Mouse (Mus musculus): ENCODE measurements around the gene Cadm2. TPM values are rescaled to one million over a fixed set of nuclear protein-coding genes. Genes with fewer than 3 reads are reported as not detected.

Cadm2 gene
- polyA plus RNA-seq, 2 experiments from 2014 or later, result 0.38 TPM; not detected in 1

DNA sequence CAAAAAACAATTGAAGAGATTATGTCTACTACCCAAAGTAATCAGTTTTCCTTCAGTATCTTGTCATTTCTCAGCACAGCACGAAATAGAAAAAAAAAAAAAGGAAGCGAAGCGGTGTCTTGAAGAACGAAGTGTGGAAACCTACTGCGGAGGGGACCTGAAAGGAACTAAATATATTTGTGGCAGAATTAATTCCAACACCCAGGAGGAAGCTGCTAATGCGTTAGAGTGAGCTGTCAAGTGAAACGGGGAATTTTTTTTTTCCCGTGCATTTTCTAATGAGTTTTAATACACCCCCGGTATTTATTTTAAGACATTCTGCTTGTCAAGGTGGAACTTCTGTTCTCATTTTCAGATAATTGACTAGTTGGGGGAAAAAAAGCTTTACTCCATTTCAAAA, 111.6 kb downstream of the Cadm2 start:
- ATAC-seq, result no peak

DNA sequence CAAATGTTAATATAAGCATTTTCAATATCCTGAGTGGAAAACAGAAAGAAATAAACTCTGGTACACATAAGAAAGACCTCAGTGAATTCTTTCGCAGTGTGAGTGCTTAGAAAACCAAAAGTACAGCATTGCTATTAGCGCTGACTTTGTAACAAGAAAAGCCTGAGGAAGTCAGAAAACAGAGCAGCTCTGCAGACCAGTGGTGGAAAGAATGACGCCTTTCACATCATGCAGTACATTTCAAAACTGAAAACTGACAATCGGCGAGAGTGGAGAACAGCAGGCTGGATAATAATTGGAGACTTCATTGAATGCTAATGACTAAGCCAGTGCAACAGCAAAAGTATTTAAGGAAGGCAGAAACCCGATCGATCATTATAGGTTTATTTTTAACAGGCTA, 138.2 kb downstream of the Cadm2 start:
- ATAC-seq, result no peak

DNA sequence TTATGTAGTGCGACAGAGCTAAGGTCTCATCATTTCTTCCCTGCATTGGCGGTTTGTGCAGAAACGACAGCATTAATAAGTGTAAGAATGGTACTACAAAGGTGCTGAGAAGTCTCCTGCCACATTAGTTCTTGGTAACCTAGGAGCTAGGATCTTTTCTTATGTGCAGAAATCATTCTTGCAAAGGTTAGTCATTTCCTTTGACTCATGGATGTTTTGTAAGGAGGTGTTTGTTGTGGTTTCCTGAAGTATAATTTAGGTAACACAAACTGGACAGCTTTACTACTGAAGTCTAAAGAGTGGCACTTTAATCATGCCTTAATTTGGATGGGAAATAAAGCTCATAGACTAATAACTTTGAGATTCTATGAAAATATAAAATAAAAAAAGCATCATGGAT, 153.7 kb downstream of the Cadm2 start:
- ATAC-seq, result no peak

DNA sequence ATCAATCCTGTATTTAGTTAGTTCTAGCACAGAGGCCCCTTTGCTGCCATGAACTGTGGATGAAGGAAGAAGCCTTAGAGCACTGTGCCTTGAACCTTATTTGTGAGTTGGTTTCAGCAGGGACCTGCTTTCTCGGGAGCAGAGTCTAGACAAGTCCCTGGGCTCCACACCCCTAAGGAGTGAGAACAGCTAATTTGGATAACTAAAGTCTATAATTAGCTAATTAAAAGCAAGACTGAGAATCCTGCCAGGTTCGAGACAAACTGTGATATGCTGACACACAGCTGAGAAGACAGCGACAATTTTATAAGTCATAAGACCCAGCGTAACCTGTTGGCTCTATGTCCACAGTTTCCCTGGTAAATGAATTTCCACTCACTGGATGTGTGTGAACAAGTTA, 184.4 kb downstream of the Cadm2 start:
- ATAC-seq, result no peak

DNA sequence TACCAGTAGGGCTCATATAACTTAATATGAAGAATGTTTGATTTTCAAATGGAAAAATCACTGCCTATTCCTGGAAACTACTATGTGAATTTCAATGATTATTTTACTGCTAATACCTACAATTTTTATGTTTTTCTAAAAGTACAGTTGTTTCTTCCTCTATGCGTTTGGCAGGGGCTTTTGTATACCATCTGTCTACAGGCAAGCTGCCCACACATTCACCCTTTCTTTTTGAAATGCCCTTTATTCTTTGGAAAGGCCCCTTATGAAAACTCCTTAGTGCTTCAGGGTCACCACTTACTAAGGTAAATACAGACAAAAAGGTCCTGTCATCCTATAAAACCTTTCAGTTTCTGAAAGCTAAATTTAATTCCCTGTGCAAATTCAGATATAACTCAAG, 195.3 kb downstream of the Cadm2 start:
- ATAC-seq, result no peak

DNA sequence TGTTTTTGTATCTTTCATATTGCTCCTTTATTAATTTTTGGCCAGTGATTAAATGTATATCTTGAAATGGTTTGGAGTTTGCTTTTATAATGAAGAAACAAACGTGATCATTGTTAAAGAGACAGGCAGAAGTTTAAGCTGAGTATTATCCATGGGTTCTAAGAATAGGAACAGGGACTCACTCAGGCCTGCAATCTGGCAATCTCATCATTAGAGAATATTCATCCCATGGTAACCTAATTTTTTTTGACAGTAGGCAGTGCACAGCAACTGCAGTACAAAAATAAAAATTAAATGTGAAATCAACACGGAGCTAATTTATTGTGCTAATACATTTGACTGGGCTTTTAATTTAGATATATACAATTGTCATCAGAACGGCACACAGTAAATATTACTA, 209.8 kb downstream of the Cadm2 start:
- no peak for ATAC-seq

DNA sequence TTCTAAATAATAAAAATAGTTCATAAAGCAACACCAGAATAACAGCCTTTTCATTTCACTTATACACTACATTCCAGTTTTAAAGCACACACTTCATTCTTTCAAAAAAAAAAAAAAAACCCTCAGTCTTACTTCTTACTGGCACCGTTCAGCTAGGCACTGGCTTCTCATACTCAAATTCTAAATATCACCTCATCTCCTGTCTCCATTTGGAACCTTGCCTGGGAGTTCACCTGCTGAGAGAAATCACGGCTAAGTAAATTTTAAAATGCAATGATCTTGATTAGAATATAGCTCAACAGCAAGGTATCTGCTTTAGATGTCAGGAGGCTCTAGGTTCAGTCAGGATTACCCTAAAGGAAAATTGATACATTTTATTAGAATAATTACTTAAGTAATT, 210.2 kb downstream of the Cadm2 start:
- ATAC-seq, result no peak

DNA sequence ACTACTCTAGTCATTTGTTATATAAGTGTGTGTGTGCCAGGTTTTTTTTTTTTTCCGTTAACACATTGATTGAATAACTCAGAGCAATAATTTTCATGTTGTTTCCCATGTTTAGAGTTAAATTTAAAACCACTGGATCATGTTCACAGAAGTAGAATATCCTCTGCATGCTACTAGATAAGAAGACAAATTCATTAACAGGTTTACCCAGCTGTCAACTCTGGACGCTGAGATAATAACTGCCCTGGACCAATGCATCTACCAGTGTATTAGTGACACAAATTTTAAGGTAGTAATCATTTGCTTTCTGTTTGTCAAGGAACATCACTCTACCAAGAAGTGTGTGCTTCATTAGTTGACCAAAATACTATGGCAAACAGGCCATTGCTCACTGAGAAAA, 253.0 kb downstream of the Cadm2 start:
- ATAC-seq, result no peak

DNA sequence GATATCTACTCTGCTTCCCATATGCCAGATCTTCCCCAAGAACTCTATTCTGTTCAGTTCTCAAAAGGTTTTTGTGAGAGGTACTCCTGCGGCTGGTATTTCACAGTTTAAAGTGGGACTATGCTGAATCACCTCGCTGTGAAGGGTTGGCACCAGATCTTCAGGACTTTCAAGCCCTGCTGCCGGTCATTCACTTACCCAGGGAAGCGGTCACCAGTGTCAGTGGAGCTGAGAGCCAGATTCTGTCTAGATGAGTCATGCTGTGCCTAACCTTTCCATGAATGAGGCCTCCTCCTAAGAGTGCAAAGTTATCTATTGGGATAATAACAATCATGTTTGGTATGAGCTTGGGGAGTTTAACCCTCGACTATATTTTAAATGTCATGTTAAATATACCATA, 272.7 kb downstream of the Cadm2 start:
- no peak for ATAC-seq

DNA sequence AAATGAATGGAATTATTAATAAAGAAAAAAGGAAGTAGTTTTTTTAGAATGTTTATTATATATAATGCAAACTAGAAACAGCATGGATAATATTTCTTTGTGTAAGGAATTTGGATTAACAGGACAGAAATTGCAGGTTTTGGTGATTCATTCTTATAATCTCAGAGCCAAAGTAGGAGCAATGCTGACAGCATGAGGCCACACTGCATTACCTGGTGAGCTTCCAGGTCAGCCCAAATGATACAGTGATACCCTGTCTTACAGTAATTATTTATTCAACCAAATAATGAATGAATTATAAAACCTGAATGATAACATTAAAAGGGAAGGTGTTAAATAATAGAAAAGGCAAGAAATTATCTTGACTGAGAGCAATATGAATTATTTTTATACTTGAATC, 273.1 kb downstream of the Cadm2 start:
- no peak for ATAC-seq

DNA sequence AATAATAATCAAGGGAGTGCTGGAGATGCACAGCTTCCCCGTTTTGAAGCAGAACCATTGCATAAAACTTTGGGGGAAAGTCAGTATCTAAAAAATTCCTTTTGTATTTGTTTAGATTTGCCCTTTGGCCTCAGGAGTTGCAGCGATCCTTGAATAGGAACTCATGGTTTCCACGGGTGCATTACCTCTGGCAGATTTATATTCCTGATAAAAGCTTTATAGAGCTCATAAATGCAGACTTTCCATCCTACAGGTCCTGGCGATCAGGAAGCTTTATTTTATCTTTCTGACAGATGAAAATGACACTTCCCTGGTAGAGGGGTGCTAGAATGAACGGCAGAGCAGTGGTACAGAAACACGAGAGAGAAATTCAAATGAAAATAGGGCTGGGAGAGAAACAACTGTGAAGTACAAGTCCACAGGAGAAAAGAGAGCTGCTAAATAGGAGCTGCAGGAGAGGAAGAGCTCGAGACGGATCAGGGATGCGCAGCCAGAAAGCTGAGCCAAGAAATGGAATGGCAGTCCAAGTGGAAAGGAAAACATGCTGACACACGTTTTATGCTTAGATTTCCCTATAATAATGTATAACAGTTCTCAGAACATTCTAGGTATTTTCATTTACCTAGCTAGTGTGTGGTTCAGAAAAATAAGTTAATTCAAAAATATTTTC, 274.0 kb downstream of the Cadm2 start:
- no peak for ATAC-seq

DNA sequence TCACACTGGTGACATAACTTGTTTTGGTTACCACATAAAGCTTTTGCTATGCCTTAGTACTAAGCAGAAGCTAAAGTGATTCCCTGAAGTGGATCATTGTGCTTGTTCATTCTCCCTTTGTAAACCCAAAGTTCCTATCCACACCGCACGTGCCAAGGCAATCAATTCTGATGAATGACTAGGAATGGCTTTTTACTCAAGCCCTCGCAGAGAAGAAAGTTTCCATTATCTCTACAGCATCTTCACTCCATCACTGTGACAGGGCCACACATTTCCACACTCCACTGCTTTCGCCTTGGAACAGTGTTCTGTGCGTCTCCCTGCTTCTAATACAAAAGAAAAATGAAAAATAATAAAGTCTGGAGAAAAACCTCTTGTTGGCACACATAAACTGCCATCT, 276.5 kb downstream of the Cadm2 start:
- no peak for ATAC-seq

DNA sequence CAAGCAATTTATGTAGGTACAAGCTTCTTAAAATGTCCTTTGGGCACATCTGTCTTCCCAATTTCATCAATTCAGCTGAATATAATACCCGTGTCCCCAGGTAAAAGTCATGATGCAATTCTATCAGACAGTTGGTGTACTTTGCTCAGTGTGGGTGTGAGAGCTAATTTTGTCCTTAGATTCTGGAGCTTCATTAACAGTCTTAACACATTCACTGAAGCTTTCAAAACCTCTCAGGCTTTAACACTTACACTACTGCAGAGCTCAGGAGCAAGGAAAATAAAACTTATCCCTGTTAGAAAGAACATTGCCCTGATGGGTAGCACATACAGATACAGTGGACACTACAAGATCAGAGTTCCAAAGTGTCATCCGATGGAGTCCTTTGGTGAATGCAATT, 309.7 kb downstream of the Cadm2 start:
- ATAC-seq, result no peak

DNA sequence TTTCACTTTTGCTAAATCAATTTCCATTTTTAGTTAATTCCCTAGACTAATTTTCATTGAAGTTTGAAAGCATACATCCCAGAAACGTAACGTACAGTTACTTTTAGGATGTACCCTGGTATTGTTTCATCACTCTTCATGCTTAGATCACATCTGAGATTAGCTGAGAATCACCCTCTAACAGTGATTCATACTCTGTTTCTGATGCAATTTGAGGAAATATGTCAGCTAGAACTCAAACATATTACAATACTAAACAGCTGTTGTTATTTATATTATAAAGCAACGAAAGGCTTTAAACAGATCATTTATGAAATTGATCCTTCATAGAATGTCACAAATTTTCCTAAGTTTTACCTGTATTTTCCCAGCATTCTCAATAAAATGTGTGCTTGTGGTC, 336.0 kb downstream of the Cadm2 start:
- ATAC-seq, result no peak

DNA sequence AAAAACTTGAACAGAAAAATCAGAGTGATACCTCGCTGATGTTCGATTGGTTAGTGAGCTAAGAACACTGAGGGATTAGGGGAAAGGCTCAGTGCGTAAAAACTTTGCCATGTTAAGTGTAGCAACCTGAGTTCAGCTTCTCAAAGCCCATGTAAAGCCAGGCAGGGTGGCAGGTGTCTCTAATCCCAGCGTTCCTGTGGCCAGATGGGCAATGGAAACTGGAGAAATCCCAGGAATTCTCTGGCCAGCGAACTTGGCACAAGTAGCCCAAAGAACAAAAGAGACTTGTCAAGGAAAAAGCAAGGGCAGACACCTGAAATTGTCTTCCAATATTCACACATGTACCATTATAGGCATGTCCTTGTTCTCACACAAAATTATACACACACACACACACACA, 377.1 kb downstream of the Cadm2 start:
- ATAC-seq, result no peak

DNA sequence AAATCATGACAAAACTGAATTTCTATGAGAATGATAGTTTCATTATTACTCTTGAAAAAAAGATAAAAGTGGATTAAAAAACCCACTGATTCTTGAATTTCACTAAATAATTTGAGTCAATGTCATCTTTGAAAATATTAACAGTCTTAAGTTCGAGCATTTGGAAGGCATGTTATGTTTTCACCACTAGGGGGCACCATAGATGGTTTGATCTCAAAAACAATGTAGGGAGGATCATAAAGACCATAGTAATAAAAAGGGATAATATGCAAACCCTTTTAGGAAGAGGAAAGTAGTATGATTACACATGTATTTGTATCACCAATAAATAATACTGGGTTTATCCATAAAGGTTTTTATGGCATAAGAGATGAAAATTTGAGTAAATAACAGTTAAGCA, 385.8 kb downstream of the Cadm2 start:
- ATAC-seq, result no peak

DNA sequence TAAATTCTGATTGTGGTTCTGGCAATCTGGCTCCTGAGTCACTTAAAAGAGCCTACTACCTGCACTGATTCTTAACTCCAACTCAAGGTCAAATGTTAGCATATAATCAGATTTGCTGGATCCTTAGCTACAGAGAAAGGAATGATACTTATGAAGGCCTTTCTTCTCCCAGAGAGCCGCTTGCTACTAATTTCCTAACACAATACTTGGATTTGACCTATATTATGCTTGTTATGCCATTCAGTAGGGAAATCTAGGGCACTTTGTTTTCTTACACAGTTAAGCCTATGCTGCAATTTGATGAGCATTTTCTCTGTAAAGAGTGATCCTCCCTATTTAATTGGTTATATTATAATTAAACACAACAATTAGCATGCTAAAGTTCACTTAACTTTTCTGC, 394.0 kb downstream of the Cadm2 start:
- no peak for ATAC-seq

DNA sequence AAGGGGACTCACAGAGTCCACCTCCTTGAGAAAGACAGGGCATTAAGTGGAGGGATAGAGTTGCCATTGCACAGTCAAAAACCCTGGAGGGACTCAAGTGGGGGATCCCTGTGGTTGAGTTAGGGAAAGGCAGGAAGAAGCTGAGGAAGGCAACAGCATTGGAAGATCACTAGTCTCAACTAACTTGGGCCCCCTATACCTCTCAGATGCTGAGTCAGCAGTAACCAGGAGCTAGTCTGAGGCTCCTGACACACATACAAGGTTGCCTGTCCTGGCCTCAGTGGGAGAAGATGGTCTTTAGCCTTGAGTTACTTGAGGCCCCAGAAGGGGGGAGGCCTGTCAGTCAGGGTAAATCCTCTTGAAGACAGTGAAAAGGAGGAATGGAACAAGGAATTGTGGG, 417.4 kb downstream of the Cadm2 start:
- ATAC-seq, result no peak

DNA sequence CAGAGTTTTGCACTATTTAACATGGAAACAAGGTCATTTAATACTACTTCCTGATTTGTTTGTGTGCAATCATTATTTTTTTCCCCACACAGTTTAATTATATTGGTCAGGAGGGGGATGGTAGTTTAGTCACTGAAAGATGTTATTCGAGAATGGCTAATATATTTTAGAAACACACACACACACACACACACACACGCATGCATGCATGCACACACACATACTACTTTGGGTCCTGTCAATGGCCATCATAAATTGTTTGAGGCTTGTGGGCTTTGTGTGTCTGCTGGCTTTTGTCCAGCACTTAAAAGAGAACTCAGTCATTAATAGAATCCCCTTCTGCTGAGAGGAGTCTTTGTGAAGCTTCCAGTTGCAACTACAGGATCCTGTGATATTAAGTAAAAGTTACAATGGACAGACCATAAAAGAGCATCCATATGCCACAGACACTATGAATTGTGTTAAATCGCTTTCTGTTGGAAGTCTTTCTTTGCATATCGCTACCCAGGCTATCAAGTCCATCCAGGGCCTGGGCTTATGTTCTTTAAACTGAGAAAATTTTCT, 427.8 kb downstream of the Cadm2 start:
- ATAC-seq, result no peak

DNA sequence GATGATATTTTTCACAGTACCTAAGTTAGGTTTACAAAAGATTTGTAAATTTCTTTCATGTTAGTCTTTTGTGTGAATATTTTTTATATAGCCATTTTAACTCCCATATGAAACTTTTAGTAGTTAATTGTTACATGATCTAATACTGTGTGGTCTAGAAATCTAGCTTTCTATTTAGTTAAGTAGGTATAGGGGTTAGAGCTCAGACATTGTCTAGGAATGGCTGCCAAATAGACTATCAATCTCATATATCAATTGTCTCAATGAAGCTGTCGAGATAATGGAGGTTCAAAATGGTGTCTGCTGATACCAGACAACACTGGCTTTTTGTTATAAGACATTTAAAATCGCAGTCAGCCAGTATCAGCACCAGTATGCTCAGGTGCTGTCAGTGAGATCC, 428.3 kb downstream of the Cadm2 start:
- no peak for ATAC-seq

DNA sequence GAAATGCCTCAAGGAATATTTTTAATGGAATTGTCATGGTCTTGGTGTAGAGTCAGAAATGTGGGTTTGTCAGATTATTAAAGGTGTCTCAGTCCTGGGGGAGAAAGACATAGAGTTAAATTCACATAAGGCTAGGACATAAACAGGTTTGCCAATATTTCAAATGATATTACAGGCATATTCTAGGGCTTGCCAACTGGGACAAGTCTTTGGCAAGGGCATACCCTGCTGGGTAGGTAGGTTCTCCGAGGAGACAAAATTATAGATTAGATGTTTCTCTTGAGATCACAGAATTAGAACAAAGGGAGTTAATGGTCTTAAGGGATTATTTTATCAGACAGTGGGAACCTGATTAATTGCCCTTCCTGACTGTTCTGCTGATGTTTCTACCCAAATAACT, 434.4 kb downstream of the Cadm2 start:
- no peak for ATAC-seq

DNA sequence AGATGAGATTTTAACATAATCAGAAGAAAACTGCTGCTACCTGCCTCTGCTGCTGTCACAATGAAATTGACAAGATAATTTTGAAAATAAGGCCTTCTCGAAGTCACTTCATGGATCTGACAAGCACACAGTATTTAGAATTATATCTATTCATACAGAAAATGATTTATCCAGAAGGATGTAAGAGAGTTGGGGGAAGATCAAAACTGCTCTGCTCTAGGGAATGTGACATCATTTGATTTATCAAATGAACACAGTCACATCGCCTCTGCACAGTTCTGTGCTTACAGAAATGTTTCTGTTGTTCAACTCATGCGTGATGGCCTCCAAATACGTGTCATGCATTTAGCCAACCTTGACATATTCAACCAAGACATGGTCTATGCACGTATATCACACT, 437.8 kb downstream of the Cadm2 start:
- ATAC-seq, result no peak

DNA sequence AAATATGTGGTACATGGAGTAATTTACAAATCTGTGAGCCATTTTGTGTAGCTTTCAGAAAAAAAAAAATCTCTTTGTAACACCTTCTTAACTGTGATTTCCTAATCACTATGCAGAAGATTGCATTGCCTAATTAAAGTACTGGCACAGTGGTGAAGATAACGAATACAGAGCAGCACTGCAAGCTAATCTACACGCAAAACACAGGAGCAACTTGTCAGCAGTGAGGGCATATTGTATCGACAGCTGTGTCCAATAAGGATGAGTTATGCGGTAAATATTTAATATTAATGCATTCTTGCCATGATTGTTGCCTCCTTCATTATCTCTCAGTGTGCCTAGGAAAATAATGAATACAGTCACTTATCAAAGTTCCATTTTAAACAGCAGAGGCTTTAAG, 445.3 kb downstream of the Cadm2 start:
- ATAC-seq, result no peak

DNA sequence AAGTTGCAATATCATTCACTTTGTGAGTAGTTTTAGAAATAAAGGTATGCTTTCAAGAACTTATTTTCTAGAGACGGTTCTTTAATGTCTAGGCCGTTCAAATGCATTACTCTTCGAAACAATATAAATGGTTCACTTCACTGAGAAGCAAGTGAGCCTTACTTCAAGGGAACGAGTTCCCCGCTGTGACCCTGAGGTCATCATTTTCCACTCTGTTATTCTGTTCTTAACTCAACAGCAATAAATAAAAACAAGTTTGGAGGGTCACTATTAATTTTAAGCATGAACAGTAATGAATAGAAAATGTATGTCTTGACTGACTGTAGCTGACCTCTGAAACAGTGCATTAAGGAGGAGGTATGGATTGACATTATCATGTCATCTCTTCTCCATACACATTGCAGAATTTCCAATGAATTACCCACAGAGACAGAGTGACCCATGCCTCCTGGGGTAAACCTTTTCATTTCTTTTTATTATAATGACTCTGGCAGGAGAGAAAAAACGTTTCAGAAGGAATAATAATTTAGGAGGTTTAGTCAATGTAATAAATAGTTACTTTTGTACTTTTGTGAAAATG, 458.4 kb downstream of the Cadm2 start:
- ATAC-seq, result no peak

DNA sequence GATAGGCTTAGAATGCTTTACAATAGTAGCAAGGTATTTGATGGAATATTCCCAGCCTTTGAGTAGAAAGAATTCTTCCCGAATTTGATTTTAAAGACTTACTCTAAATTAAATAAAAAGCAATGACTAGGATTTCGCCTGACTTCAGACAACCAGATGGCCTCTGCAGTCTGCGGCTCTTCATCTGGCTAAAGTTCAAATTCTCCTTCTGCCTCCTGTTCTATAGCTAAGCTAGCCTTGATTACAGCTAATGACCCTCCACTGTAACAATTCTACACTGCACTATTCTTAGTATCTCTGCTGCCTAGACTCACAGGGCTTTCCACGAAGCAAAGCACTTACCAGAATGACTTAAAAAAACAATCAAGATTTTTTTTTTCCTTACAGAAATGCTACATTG, 495.9 kb downstream of the Cadm2 start:
- ATAC-seq, result no peak

Data from CD4-positive, CD25-positive, alpha-beta regulatory T cell, adult 4 months (primary cell).